Mouse (Mus musculus): Measurements from ENCODE around the gene Caps2.
"Not testable (repeated sequence)": the region's sequence is repeated elsewhere in the genome, so short reads cannot be mapped to it uniquely, and the experiment has no call there.

Gene Caps2

GRCm38 (mm10) chr10:112163168-112163766 is at the start of gene Caps2:
Caps2 (plus strand) TSS chr10:112163621.
- no peak for DNase-seq (ENCODE audit: low spot score in 2 of 2)

DNA sequence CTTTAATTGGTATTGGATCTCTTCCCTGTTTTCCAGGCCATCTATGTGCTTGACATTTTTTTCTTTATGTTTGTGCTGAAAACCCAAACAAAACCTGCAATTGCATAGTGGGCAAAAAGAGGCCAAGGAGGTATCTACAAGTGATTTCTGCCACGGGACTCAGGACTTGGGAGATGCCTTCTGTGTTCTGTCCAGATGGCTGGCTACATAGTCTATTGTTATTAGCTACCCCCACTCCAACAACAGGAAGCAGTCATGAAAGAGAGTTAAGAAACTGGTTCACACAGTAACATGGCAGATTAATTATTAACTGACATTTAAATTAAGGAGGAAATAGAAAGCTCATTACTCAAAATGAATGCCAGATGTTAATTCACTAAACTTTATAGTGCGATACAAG is 38.3 kb upstream of the Caps2 start:
- not testable (repeated sequence) for DNase-seq (ENCODE audit: low spot score in 2 of 2)

- DNase-seq (ENCODE audit: low spot score in 2 of 2): not testable (repeated sequence)
These were observed 35.7 kb upstream of the Caps2 start for GRCm38 (mm10) chr10:112127682-112128230.

GRCm38 (mm10) chr10:112132194-112132593 is 31.2 kb upstream of the Caps2 start:
- DNase-seq (ENCODE audit: low spot score in 2 of 2): no peak

- DNase-seq (ENCODE audit: low spot score in 2 of 2): peak; percentile 35 to 59
These were observed 25.2 kb upstream of the Caps2 start for GRCm38 (mm10) chr10:112138050-112138870.

- no peak for DNase-seq (ENCODE audit: low spot score in 2 of 2)
These were observed 24.5 kb upstream of the Caps2 start for GRCm38 (mm10) chr10:112138871-112139430.

GRCm38 (mm10) chr10:112139834-112140233 is 23.6 kb upstream of the Caps2 start:
- DNase-seq (ENCODE audit: low spot score in 2 of 2): no peak

- peak; percentile 92 to 96 for DNase-seq (ENCODE audit: low spot score in 2 of 2)
These were observed 3.4 kb upstream of the Caps2 start, which contains the start of gene Glipr1l3 for GRCm38 (mm10) chr10:112159882-112160560. Glipr1l3 (minus strand) TSS chr10:112160327.

DNA sequence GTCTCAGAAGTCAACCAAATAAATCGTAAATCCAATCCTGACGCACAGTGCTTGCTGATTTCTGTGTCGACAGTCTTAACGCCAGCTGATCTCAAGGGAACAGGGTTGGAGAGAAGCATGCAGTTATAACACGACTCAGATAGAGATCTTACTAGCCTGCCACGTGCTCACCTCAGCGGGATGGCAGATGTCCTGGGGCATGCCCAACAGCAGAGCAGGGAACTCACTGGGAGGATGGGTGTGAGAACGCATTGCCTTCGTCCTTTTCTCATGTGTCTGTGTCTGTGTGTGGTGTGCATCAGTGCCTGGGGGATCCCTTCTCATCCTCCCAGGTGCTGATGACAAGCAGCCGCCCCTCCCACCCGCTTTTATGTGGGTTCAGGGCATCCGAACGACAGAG is 13.6 kb downstream of the Caps2 start:
- not testable (repeated sequence) for DNase-seq (ENCODE audit: low spot score in 2 of 2)

DNA sequence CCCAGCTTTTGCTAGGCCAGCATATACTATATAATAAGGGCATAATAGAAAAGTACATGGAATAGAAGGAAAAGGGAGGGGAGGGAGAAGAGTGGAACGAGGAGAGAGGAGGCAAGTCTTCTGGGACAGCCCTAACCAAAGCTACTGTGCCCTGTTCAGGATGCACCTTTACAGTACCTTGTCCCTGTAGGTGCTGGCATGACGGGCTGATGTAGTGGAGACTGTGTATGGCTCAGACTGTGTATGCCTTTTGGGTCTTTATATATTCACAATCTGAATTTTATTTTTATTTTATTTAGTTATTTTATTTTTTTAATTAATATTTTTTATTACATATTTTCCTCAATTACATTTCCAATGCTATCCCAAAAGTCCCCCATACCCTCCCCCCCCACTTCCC is 30.5 kb downstream of the Caps2 start:
- not testable (repeated sequence) for DNase-seq (ENCODE audit: low spot score in 2 of 2)

GRCm38 (mm10) chr10:112203463-112203862 is 40.0 kb downstream of the Caps2 start:
- peak; percentile 55 to 69 for DNase-seq (ENCODE audit: low spot score in 2 of 2)

DNA sequence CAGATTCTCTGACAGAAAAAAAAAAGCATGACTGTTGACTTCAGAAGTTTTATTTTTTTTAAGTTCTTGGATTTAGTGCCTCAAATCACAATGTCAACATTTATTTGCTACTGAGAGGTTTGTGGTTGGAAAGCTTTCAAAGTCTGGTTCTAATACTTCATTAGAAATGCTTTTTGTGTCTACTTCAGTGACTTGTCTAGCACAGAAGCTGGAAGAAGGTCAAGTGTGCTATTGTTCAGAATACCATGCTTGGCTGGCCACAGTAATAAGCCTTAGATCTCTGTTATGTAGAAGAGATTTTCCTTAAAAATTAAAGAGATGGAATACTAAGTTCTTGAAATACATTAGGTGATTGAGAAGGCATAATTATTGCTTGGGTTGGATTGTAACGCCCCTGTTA is 63.7 kb downstream of the Caps2 start:
- no peak for DNase-seq (ENCODE audit: low spot score in 2 of 2)

GRCm38 (mm10) chr10:112229091-112229843 is 65.8 kb downstream of the Caps2 start:
- DNase-seq (ENCODE audit: low spot score in 2 of 2): not testable (repeated sequence)

DNA sequence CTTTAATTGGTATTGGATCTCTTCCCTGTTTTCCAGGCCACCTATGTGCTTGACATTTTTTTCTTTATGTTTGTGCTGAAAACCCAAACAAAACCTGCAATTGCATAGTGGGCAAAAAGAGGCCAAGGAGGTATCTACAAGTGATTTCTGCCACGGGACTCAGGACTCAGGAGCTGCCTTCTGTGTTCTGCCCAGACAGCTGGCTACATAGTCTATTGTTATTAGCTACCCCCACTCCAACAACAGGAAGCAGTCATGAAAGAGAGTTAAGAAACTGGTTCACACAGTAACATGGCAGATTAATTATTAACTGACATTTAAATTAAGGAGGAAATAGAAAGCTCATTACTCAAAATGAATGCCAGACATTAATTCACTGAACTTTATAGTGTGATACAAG is 69.3 kb downstream of the Caps2 start:
- DNase-seq (ENCODE audit: low spot score in 2 of 2): not testable (repeated sequence)

DNA sequence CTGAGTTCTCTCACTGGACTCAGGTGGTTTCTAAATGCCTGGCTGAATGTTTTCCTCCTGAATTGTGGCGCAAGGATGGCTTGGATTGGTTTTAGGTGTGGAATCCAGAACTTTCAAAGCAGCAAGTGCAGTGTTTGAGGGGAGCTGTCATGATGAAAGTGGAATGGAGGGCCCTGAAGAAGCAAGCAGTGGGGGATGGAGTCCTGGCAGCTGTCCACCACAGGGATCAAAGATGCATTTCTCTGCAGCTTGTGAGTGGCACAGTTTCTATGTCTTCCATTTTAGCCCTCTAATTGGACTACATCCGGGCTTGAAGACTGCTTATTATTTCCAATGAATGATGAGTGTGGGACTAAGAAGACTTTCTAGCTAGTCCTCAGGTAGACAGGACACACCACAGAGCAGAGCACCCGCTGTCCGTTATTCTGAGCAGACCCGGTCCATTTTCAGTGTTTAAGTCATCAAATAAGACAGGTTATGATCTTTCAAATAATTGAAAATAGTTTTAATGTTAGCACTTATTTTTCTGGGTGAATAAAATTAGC is 72.0 kb downstream of the Caps2 start:
- not testable (repeated sequence) for DNase-seq (ENCODE audit: low spot score in 2 of 2)

- DNase-seq (ENCODE audit: low spot score in 2 of 2): no peak
These were observed 84.9 kb downstream of the Caps2 start for GRCm38 (mm10) chr10:112248273-112248672.

- DNase-seq (ENCODE audit: low spot score in 2 of 2): peak; percentile 41 to 59
These were observed 100.0 kb downstream of the Caps2 start for GRCm38 (mm10) chr10:112263467-112263866.

All from right cerebral cortex, adult 2 months (tissue).